Mouse (Mus musculus): ENCODE measurements around the gene Mindy1. TPM values are rescaled to one million over a fixed set of nuclear protein-coding genes. Genes with fewer than 3 reads are reported as not detected.

Mindy1 gene
- polyA plus RNA-seq, 1 experiment from 2014 or later, result 37.2 TPM

DNA sequence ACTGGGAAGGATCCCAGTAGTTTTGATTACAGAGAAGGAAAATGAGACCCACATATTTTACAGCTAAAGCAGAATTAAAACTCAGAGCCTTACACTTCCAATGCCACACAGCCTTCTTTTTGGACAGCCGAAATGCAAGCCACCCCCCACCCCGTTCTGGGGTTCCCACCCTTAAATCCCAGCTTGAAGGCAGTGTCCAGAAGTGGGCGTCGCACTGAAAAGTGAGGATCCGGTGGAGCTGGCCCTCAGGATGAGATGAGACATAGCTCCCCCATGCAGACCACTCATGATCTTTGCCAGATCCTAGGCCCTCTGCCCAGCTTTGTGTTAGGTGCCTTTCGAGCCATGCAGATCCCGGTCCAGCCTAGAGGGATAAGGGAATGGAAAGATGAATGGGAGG is 39.6 kb upstream of the Mindy1 start, which contains the start of gene Gm128:
Gene Gm128, minus strand, starts transcription at position 101 of the 400 bp plus-strand sequence.
- no peak for ATAC-seq (ENCODE audit: low read depth)
- Histone ChIP-seq H3K9me3 (ENCODE audit: control insufficient read depth, low read length) (no peaks in the 10 kb centered on the region), H3K9ac (replicated peaks; ENCODE audit: low read depth, low read length) (no peak within 1 kb of the TSS), H3K4me1 (ENCODE audit: control insufficient read depth, insufficient read depth, low read length) (no peaks in the 10 kb centered on the region), H3K27me3 (ENCODE audit: control insufficient read depth, insufficient read depth, low read length) (no peaks in the 10 kb centered on the region), H3K36me3 (ENCODE audit: control insufficient read depth, insufficient read depth, low read length) (no peaks in the 10 kb centered on the region), H3K4me3 (ENCODE audit: low read depth, low read length) (no peak within 1 kb of the TSS), H3K4me2 (ENCODE audit: low read depth, low read length) (no peak within 1 kb of the TSS), H3K27ac (ENCODE audit: low read depth, low read length) (no peak within 1 kb of the TSS)
- 78% methylated on average over 7 of the region's 7 CpGs for WGBS

GRCm38 (mm10) chr3:95243086-95243485 is 38.1 kb upstream of the Mindy1 start:
- ATAC-seq (ENCODE audit: low read depth), result no peak
- no peak overlapping the region for H3K27ac ChIP-seq (ENCODE audit: low read depth, low read length)

GRCm38 (mm10) chr3:95246465-95247231 is 34.5 kb upstream of the Mindy1 start:
- WGBS, result 81% methylated on average over 5 of the region's 5 CpGs
- Histone ChIP-seq H3K4me2 (ENCODE audit: low read depth, low read length) (no peak overlapping the region), H3K27ac (ENCODE audit: low read depth, low read length) (no peak overlapping the region), H3K4me1 (ENCODE audit: control insufficient read depth, insufficient read depth, low read length) (no peaks in the 10 kb centered on the region), H3K9ac (replicated peaks; ENCODE audit: low read depth, low read length) (no peak overlapping the region), H3K4me3 (ENCODE audit: low read depth, low read length) (no peak overlapping the region), H3K27me3 (ENCODE audit: control insufficient read depth, insufficient read depth, low read length) (no peaks in the 10 kb centered on the region), H3K9me3 (ENCODE audit: control insufficient read depth, low read length) (no peaks in the 10 kb centered on the region), H3K36me3 (ENCODE audit: control insufficient read depth, insufficient read depth, low read length) (no peaks in the 10 kb centered on the region)
- no peak for ATAC-seq (ENCODE audit: low read depth)

More at GRCm38 (mm10) chr3:95243086-95243485, 38.1 kb upstream of the Mindy1 start:
- WGBS, result 88% methylated on average over 2 of the region's 2 CpGs
- H3K4me1 ChIP-seq (ENCODE audit: control insufficient read depth, insufficient read depth, low read length), result no peaks in the 10 kb centered on the region
- H3K36me3 ChIP-seq (ENCODE audit: control insufficient read depth, insufficient read depth, low read length), result no peaks in the 10 kb centered on the region
- H3K9me3 ChIP-seq (ENCODE audit: control insufficient read depth, low read length), result no peaks in the 10 kb centered on the region
- H3K4me3 ChIP-seq (ENCODE audit: low read depth, low read length), result no peak overlapping the region
- H3K4me2 ChIP-seq (ENCODE audit: low read depth, low read length), result no peak overlapping the region
- no peak overlapping the region for H3K9ac ChIP-seq (replicated peaks; ENCODE audit: low read depth, low read length)
- no peaks in the 10 kb centered on the region for H3K27me3 ChIP-seq (ENCODE audit: control insufficient read depth, insufficient read depth, low read length)

DNA sequence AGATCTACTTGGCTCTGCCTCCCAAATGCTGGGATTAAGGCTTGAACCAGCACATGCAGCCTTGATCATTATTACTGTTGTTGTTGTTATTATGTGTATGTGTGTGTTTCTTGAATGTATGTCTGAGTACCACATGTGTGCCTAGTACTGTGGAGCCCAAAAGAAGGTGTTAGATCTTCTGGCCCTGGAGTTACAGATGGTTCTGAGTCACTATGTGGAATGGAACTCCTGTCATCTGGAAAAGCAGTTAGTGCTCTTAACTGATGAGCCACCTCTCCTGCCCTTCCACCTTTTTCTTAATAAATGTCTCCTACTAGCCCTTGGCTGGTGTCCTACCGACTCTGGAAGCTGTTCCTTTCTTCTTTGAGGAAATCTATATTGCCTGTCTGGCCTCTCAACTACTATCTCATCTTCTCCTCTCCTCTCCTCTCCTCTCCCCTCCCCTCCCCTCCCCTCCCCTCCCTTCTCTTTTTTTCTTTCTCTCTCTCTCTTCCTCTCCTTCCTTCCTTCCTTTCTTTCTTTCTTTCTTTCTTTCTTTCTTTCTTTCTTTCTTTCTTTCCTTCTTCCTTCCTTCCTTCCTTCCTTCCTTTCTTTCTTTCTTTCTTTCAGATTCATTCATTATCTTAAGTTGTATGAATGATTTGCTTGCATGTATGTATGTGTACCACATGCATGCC is 33.3 kb upstream of the Mindy1 start:
- WGBS, result 68% methylated on average over 1 of the region's 1 CpGs
- H3K27me3 ChIP-seq (ENCODE audit: control insufficient read depth, insufficient read depth, low read length), result no peaks in the 10 kb centered on the region
- no peaks in the 10 kb centered on the region for H3K36me3 ChIP-seq (ENCODE audit: control insufficient read depth, insufficient read depth, low read length)
- no peak for ATAC-seq (ENCODE audit: low read depth)
- no peaks in the 10 kb centered on the region for H3K4me1 ChIP-seq (ENCODE audit: control insufficient read depth, insufficient read depth, low read length)
- no peaks in the 10 kb centered on the region for H3K9me3 ChIP-seq (ENCODE audit: control insufficient read depth, low read length)
- H3K9ac ChIP-seq (replicated peaks; ENCODE audit: low read depth, low read length), result no peak overlapping the region
- no peak overlapping the region for H3K4me3 ChIP-seq (ENCODE audit: low read depth, low read length)
- no peak overlapping the region for H3K4me2 ChIP-seq (ENCODE audit: low read depth, low read length)
- no peak overlapping the region for H3K27ac ChIP-seq (ENCODE audit: low read depth, low read length)

DNA sequence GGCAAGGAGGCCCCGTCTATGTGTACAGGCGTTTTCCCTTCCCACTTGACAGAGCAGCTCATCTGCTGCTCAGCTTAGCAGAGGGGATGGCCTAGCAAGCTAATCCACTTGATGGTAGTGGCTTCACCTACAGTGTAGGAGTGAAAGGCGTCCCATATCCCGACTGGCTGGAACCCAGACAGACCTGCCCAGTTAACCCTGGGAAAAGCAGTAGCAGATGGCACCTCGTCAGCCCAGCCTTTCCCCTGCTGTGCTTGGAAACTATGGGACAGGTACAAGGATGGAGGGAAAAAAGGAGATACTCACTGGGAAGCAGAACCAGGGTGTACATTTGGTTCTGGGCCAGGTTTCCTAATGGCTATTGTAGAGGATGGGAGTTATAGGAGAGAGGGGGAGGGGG is 30.8 kb upstream of the Mindy1 start:
- Histone ChIP-seq H3K9me3 (ENCODE audit: control insufficient read depth, low read length) (no peaks in the 10 kb centered on the region), H3K4me2 (ENCODE audit: low read depth, low read length) (no peak overlapping the region), H3K4me3 (ENCODE audit: low read depth, low read length) (no peak overlapping the region), H3K36me3 (ENCODE audit: control insufficient read depth, insufficient read depth, low read length) (peaks cover 10% of the 10 kb centered on the region), H3K27ac (ENCODE audit: low read depth, low read length) (no peak overlapping the region), H3K9ac (replicated peaks; ENCODE audit: low read depth, low read length) (no peak overlapping the region), H3K27me3 (ENCODE audit: control insufficient read depth, insufficient read depth, low read length) (no peaks in the 10 kb centered on the region), H3K4me1 (ENCODE audit: control insufficient read depth, insufficient read depth, low read length) (no peaks in the 10 kb centered on the region)
- ATAC-seq (ENCODE audit: low read depth), result no peak
- WGBS, result 76% methylated on average over 5 of the region's 5 CpGs

DNA sequence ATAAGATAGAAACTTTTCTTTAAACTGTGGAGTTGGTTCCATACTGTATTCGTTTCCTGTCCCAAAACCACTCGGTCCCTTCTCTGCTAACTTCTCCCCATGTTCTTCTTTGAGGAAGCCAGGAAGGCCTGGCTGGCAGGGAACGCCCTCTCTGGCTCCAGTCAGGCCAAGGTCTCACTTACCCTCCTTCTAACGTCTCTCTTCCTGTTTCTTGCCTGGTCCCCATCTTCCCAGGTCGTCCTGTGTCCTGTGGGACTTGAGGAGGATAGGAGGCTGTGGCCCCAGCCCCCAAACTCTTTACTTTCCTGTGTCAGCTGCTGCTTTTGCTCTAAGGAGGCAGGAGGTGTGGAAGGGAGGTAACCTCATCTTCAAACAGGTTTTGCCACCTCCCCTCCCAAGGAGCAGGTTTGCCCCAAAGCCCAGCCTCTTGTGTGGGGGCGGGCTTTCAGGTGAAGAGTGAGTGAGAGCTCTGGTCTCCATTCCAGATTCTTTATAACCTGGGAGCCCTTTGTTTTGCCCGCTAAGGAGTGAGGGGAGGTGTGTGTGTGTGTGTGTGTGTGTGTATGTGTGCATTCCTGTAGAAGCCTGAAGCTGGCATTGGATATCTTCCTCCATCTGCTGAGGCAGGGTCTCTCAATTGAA is 30.2 kb upstream of the Mindy1 start, which contains the start of gene Bnipl:
Gene Bnipl, minus strand, starts transcription at position 411 of the 642 bp plus-strand sequence.
- 58% methylated on average over 7 of the region's 7 CpGs for WGBS

DNA sequence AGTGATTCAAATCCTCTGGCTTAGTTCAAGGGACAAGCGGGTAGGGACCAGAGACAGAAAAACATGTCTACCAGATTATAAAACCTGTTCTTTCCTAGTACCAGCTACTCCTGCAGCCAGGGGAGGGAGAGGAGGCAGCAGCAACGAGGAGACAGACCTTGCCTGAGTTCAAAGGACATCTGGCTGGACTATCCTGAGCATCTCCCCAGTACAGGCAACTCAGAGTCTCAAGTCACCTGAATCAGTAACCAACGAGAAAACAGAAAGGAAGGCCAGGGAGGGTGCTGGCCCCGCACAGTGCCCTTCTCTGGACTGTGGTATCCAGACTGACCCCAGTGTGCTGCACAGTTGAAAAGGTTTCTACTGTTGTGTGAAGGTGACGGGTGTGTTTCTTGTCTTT is 24.2 kb upstream of the Mindy1 start:
- H3K4me2 ChIP-seq (ENCODE audit: low read depth, low read length), result no peak overlapping the region
- H3K9me3 ChIP-seq (ENCODE audit: control insufficient read depth, low read length), result no peaks in the 10 kb centered on the region
- 79% methylated on average over 5 of the region's 5 CpGs for WGBS
- ATAC-seq (ENCODE audit: low read depth), result no peak
- H3K36me3 ChIP-seq (ENCODE audit: control insufficient read depth, insufficient read depth, low read length), result peaks cover 45% of the 10 kb centered on the region
- H3K4me3 ChIP-seq (ENCODE audit: low read depth, low read length), result no peak overlapping the region
- no peak overlapping the region for H3K9ac ChIP-seq (replicated peaks; ENCODE audit: low read depth, low read length)
- no peak overlapping the region for H3K27ac ChIP-seq (ENCODE audit: low read depth, low read length)
- no peaks in the 10 kb centered on the region for H3K27me3 ChIP-seq (ENCODE audit: control insufficient read depth, insufficient read depth, low read length)
- no peaks in the 10 kb centered on the region for H3K4me1 ChIP-seq (ENCODE audit: control insufficient read depth, insufficient read depth, low read length)

More for the DNA sequence above, 30.2 kb upstream of the Mindy1 start, which contains the start of gene Bnipl:
- H3K9me3 ChIP-seq (ENCODE audit: control insufficient read depth, low read length), result no peaks in the 10 kb centered on the region
- no peak within 1 kb of the TSS for H3K4me2 ChIP-seq (ENCODE audit: low read depth, low read length)
- H3K4me1 ChIP-seq (ENCODE audit: control insufficient read depth, insufficient read depth, low read length), result no peaks in the 10 kb centered on the region
- H3K4me3 ChIP-seq (ENCODE audit: low read depth, low read length), result no peak within 1 kb of the TSS
- H3K27ac ChIP-seq (ENCODE audit: low read depth, low read length), result no peak within 1 kb of the TSS
- H3K9ac ChIP-seq (replicated peaks; ENCODE audit: low read depth, low read length), result no peak within 1 kb of the TSS
- H3K27me3 ChIP-seq (ENCODE audit: control insufficient read depth, insufficient read depth, low read length), result no peaks in the 10 kb centered on the region
- no peak for ATAC-seq (ENCODE audit: low read depth)
- H3K36me3 ChIP-seq (ENCODE audit: control insufficient read depth, insufficient read depth, low read length), result peaks cover 15% of the 10 kb centered on the region

DNA sequence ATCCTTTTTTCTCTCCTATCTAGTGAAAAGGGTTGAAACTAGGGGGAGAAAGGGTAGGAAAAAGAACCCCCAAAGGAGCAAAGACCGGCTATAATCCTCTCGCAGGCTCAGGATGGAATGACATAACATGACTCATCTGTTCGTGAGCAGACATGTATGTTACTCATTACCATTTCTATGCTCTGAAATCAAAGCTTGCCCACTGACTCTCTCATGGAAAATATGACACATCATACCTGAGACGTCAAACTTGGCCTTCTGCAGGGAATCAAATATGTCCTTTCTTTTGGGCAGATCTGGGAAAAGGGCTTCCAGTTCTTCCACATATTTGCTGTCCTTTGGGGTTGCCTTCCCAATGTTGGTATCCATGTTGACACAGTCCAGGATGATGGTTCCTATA is 19.2 kb upstream of the Mindy1 start:
- Histone ChIP-seq H3K9me3 (ENCODE audit: control insufficient read depth, low read length) (no peaks in the 10 kb centered on the region), H3K9ac (replicated peaks; ENCODE audit: low read depth, low read length) (no peak overlapping the region), H3K36me3 (ENCODE audit: control insufficient read depth, insufficient read depth, low read length) (peaks cover 26% of the 10 kb centered on the region), H3K27me3 (ENCODE audit: control insufficient read depth, insufficient read depth, low read length) (no peaks in the 10 kb centered on the region), H3K4me3 (ENCODE audit: low read depth, low read length) (no peak overlapping the region), H3K4me2 (ENCODE audit: low read depth, low read length) (no peak overlapping the region), H3K4me1 (ENCODE audit: control insufficient read depth, insufficient read depth, low read length) (no peaks in the 10 kb centered on the region), H3K27ac (ENCODE audit: low read depth, low read length) (no peak overlapping the region)
- no peak for ATAC-seq (ENCODE audit: low read depth)
- 88% methylated on average over 4 of the region's 4 CpGs for WGBS

All from neural tube, embryonic 14.5 days (tissue).